Mouse (Mus musculus) bone marrow macrophage, adult 2 months (primary cell): Measurements from ENCODE around the gene Gabrb3. TPM values are rescaled to one million over a fixed set of nuclear protein-coding genes. Genes with fewer than 3 reads are reported as not detected.

Experiments used
- H3K27ac ChIP-seq: 2 replicates; pipeline ENCODE4 v1.5.1; 2012; ENCODE audit warnings: low read depth, low read length; ENCODE audit not compliant: insufficient read depth
- H3K4me1 ChIP-seq: 2 replicates; pipeline ENCODE4 v1.6.1; 2012; ENCODE audit warnings: low read length; ENCODE audit not compliant: control insufficient read depth, insufficient read depth
- H3K4me3 ChIP-seq: 2 replicates; pipeline ENCODE4 v1.5.1; 2012; ENCODE audit warnings: mild to moderate bottlenecking, low read length, moderate library complexity; ENCODE audit not compliant: insufficient read depth
- CTCF ChIP-seq: IDR thresholded peaks from 2 replicates; pipeline ENCODE4 v1.5.1; 2012; ENCODE audit warnings: low read depth, mild to moderate bottlenecking, low read length, moderate library complexity
- POLR2A ChIP-seq: IDR thresholded peaks from 2 replicates; pipeline ENCODE4 v1.6.1; 2012; ENCODE audit warnings: mild to moderate bottlenecking, low read depth, low read length, borderline replicate concordance
- polyA plus RNA-seq: library from polyadenylated mRNA; stranded (reverse); fragments of >200 nt; gene quantifications from 2 replicates; pipeline ENCODE4 v1.2.4, GENCODE M21; 2012; ENCODE audit not compliant: missing spikeins, insufficient read depth, insufficient read length

Gabrb3 gene
- polyA plus RNA-seq, 1 experiment: not detected

GRCm38 (mm10) chr7:57448239-57448638, 28.7 kb downstream of the Gabrb3 start:
- no peak for TF ChIP-seq POLR2A
- no peak for TF ChIP-seq CTCF
- H3K4me3 ChIP-seq: no peak overlapping the region
- H3K27ac ChIP-seq: no peak overlapping the region
- H3K4me1 ChIP-seq: no peaks in the 10 kb centered on the region

GRCm38 (mm10) chr7:57460354-57460753, 40.9 kb downstream of the Gabrb3 start:
- TF ChIP-seq POLR2A (no peak), CTCF (no peak)
- no peak overlapping the region for H3K4me3 ChIP-seq
- H3K4me1 ChIP-seq: no peaks in the 10 kb centered on the region
- no peak overlapping the region for H3K27ac ChIP-seq

DNA sequence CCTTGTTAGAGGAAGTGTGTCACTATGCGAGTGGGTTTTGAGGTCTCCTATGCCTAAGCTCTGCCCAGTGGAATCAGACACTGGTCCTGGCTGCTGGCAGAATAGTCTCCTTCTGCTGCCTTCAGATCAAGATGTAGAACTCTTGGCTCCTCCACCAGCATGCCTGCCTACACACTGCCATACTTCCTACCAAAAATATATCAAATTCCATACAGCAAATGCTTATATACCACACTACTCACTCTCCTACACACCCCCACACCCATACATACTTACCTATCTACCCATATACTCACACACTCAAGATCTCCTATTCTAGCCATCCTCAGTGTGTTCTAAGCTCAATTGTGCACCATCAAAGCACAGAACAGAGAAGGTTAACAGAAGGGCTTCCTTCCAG, 51.8 kb downstream of the Gabrb3 start:
- H3K27ac ChIP-seq: no peak overlapping the region
- no peak overlapping the region for H3K4me3 ChIP-seq
- no peaks in the 10 kb centered on the region for H3K4me1 ChIP-seq
- no peak for TF ChIP-seq POLR2A
- no peak for TF ChIP-seq CTCF

DNA sequence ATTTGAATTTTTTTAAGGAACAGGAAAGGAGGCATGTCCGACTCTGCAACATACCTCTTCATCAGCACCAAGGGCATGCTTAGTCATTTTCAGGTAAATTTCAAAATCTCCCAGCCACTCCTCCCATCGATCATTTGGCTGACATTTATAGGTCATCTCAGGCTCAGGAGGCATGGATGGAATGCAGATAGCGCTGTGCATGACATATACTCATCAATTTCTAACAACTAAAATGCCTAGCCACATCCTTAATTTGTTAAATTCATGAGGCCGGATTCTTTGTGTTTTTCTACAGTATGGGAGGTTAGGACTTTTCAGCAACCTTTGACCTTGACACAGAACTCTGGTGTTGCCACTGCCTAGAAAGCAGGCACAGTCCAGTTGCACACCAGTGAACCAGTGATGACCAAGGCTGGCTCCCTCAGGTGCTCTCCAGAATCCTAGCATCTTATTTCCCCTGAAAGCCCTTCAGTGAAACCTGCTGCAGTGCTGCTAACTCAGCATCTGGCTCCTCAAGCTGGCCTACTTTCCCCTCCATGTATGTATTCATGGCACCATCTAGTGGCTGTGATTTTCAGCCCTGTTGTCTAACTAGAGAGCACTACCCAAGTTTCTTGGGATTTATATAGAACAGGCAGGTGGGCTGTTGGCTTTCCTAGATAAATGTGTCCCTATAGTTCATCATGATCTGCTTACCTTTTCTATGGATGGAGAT, 54.5 kb downstream of the Gabrb3 start:
- no peak overlapping the region for H3K27ac ChIP-seq
- no peak overlapping the region for H3K4me3 ChIP-seq
- no peaks in the 10 kb centered on the region for H3K4me1 ChIP-seq
- TF ChIP-seq CTCF: no peak
- no peak for TF ChIP-seq POLR2A

DNA sequence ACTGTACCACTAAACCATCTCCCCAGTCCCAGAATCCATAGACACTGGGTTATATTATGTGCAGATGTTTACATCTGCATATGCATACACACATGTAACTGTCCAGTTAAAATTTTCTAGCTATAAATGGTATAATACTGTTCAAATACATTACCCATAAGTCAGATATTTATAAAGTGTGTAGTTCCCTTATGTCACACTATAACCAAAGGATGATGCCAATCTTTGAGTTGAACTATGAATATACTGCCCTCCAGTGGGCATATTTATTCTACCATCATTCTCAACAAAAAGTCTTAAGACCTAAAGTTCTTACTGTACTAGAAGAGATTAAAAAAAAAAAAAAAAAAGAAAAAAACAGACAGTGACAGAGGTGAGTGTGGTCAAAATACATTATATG, 63.4 kb downstream of the Gabrb3 start:
- Histone ChIP-seq H3K27ac (no peak overlapping the region), H3K4me1 (no peaks in the 10 kb centered on the region), H3K4me3 (no peak overlapping the region)
- TF ChIP-seq POLR2A (no peak), CTCF (no peak)

DNA sequence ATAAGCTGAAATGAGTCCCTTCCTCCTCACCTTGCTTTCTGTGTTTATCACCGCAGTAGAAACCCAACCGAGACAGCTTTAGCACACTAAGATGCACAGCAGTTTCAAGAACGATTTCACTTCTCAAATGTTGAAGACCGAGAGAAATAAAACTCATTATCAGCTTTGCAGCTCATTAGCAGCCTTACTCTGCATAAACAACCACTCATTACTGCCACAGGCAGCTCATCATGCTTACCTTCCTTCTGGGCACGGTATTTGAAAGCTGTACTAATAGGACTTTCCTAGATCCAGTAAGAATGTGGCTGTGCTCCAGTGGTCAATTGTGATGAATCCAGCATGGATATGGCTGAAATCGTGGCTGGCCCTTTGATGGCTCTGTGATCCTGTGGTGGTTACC, 67.4 kb downstream of the Gabrb3 start:
- no peak overlapping the region for H3K27ac ChIP-seq
- H3K4me1 ChIP-seq: no peaks in the 10 kb centered on the region
- TF ChIP-seq CTCF (no peak), POLR2A (no peak)
- no peak overlapping the region for H3K4me3 ChIP-seq

DNA sequence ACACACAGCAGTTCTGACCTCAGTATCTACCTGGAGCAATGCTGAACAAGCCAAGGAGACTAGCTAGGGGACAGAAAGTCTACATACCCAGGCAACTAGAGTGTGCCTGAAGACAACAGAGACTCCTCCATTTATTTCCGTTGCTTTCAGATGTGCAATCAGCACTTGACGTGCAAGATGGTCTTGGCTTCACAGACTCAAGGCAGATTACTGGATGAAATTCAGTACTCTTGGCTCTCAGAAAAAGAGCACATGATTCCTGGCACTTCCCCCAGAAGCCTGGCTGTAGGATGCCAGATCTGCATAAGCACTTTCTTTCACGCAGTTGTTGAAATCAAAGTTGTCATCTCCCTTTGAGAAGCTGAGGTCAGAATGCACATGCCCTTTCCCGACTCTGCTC, 72.3 kb downstream of the Gabrb3 start:
- no peak overlapping the region for H3K27ac ChIP-seq
- TF ChIP-seq CTCF (no peak), POLR2A (no peak)
- H3K4me1 ChIP-seq: no peaks in the 10 kb centered on the region
- no peak overlapping the region for H3K4me3 ChIP-seq

- H3K27ac ChIP-seq: no peak overlapping the region
- TF ChIP-seq CTCF: no peak
- no peak for TF ChIP-seq POLR2A
- no peaks in the 10 kb centered on the region for H3K4me1 ChIP-seq
- H3K4me3 ChIP-seq: no peak overlapping the region
Observed at GRCm38 (mm10) chr7:57502809-57503208, 83.3 kb downstream of the Gabrb3 start.

- H3K4me1 ChIP-seq: no peaks in the 10 kb centered on the region
- no peak overlapping the region for H3K4me3 ChIP-seq
- H3K27ac ChIP-seq: no peak overlapping the region
- no peak for TF ChIP-seq CTCF
- TF ChIP-seq POLR2A: no peak
Observed at GRCm38 (mm10) chr7:57508860-57509632, 89.6 kb downstream of the Gabrb3 start.

GRCm38 (mm10) chr7:57509681-57510141, 90.2 kb downstream of the Gabrb3 start, which contains the start of gene Gabra5:
Gene Gabra5, minus strand, starts transcription at chr7:57510059.
- no peak for TF ChIP-seq POLR2A
- TF ChIP-seq CTCF: no peak
- no peak within 1 kb of the TSS for H3K4me3 ChIP-seq

More at GRCm38 (mm10) chr7:57509681-57510141, 90.2 kb downstream of the Gabrb3 start, which contains the start of gene Gabra5:
- no peak within 1 kb of the TSS for H3K27ac ChIP-seq
- no peaks in the 10 kb centered on the region for H3K4me1 ChIP-seq
